Mouse (Mus musculus) lung, postnatal 25 days (tissue): ENCODE results near the gene Olfr157.
"Not testable (repeated sequence)": the region's sequence is repeated elsewhere in the genome, so short reads cannot be mapped to it uniquely, and the experiment has no call there.

Experiments used
- DNase-seq: peaks from one replicate; pipeline ENCODE4 v3.0.0; 2022; ENCODE audit warnings: low spot score

Gene Olfr157

DNA sequence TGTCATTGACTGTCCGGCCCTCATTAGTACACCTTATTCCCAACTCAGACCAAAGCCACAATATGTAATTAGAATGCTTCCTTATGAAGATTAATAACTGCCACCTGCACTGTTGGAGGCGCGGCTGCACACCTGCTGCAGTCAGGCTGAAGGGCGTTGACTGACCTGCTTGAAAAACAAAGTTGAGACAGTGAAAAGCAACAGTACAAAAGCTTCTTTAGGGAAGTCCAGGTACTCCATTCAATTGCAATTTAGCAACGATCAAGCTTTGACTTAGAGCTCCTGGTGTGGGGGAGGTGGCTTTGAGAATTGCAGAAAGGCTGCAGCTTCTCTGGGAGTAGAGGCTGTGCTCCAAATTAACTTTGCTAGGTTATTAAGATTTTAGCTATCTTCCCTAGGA, 44.2 kb downstream of the Olfr157 start:
- DNase-seq, result not testable (repeated sequence)

DNA sequence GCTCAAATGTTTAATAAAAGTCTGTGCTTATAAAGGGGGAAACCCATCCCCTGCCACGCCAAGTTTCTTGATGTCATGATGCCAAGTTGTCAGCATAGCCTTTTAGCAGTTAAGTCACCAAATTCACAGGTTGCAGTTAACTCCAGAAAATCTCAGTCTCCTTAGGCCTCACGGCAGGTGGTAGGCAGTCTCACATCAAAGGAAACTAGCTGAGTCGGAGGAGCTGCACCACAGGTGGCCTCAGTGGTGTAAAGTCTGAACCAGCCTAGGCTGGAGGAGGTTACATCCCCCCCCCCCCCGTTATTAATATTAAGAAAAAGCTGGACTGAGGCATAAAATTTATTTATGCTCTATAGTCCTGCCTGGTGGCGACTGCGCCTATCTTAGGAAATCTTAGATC, 44.7 kb downstream of the Olfr157 start:
- no peak for DNase-seq
